Mouse (Mus musculus) lung, embryonic 15.5 days (tissue): ENCODE measurements at regions not wholly inside any gene's neighbourhood (a gene's known extent, or its start where the extent isn't known, plus 50 kb on each side); places are given as distances from the start of the nearest gene placed in this dataset.
A peak's percentile ranks its signal among the peaks of the same experiment; 100 is the strongest.

Source experiments
- ATAC-seq: fragments of 200-750 bp; cut with Nextera tagmentation; 2 replicates; pipeline ENCODE4 v1.8.0; 2017; ENCODE audit warnings: moderate number of reproducible peaks, borderline replicate concordance; ENCODE audit not compliant: low FRiP score, low TSS enrichment; ENCODE audit errors: extremely low read depth
- H3K27ac ChIP-seq: fragments of 300-500 bp; sonication (generic); 2 replicates; pipeline ENCODE4 v1.5.1; 2015; ENCODE audit warnings: moderate library complexity, mild to moderate bottlenecking, inconsistent platforms
- H3K27me3 ChIP-seq: fragments of 300-500 bp; sonication (generic); 2 replicates; pipeline ENCODE4 v1.6.1; 2015; ENCODE audit warnings: inconsistent platforms
- H3K36me3 ChIP-seq: fragments of 300-500 bp; sonication (generic); 2 replicates; pipeline ENCODE4 v1.6.1; 2015; ENCODE audit warnings: inconsistent platforms
- H3K4me1 ChIP-seq: fragments of 300-500 bp; sonication (generic); 2 replicates; pipeline ENCODE4 v1.6.1; 2015; ENCODE audit warnings: inconsistent platforms
- H3K4me2 ChIP-seq: fragments of 300-500 bp; sonication (generic); 2 replicates; pipeline ENCODE4 v1.6.1; 2015; ENCODE audit warnings: inconsistent platforms, mild to moderate bottlenecking, moderate library complexity
- H3K4me3 ChIP-seq: fragments of 300-500 bp; sonication (generic); 2 replicates; pipeline ENCODE4 v1.5.1; 2015; ENCODE audit warnings: mild to moderate bottlenecking, inconsistent platforms
- H3K9ac ChIP-seq: fragments of 300-500 bp; sonication (generic); 2 replicates; pipeline ENCODE4 v1.6.1; 2015; ENCODE audit warnings: inconsistent platforms
- H3K9me3 ChIP-seq: fragments of 300-500 bp; sonication (generic); 2 replicates; pipeline ENCODE4 v1.6.1; 2016; ENCODE audit warnings: inconsistent platforms
- WGBS: fragments of 180-500 bp; shearing (Covaris S2); methylation state at CpG from one replicate; pipeline ENCODE4 v1.1.7; 2015; 5-methylcytosine and 5-hydroxymethylcytosine counted together

DNA sequence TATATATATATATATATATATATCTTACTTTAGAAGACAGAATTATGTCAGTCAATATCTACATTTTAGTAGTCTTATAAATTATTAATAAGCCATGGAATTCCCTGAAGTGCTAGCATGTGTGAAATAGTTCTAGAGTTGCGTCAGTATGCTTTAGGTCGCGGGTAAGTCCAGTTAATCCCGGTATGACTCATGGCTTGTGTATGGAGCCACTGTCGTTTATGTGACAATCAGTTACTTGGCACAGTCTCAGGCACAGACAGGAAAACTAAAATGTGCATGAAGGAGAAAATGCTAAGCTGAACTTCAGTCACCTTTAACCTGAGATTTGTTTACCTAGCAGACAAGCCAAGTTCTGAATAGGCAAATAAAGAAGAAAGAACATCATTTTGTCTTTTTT lies 206.5 kb downstream of the Plk2 start:
- no peak overlapping the region for H3K4me3 ChIP-seq
- H3K27ac ChIP-seq: no peak overlapping the region
- H3K4me1 ChIP-seq: peaks cover 4% of the 10 kb centered on the region
- no peak for ATAC-seq
- no peaks in the 10 kb centered on the region for H3K27me3 ChIP-seq
- 41% methylated on average over 5 of the region's 5 CpGs for WGBS
- H3K4me2 ChIP-seq: no peak overlapping the region
- no peaks in the 10 kb centered on the region for H3K9me3 ChIP-seq
- no peak overlapping the region for H3K9ac ChIP-seq
- no peaks in the 10 kb centered on the region for H3K36me3 ChIP-seq

DNA sequence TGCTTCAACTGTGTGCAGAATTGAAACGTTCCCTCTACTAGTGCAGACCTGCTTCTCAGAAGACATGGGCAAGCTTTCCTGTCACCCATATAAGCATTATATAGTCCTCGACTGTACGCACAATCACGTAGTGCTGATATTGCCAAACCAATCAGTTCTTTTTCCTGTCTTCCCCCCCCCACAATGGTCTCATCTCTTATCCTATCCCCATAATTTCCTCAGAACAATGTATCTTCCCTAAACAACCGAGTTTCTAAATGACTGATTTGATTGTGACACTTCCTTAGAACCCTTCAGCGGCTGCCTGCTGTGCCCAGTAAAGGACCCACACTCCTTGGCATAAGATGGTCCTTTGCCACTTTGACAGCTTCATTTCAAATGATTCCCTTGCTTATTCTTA lies 207.0 kb downstream of the Plk2 start:
- Histone ChIP-seq H3K4me2 (no peak overlapping the region), H3K27ac (no peak overlapping the region)
- no peak for ATAC-seq

DNA sequence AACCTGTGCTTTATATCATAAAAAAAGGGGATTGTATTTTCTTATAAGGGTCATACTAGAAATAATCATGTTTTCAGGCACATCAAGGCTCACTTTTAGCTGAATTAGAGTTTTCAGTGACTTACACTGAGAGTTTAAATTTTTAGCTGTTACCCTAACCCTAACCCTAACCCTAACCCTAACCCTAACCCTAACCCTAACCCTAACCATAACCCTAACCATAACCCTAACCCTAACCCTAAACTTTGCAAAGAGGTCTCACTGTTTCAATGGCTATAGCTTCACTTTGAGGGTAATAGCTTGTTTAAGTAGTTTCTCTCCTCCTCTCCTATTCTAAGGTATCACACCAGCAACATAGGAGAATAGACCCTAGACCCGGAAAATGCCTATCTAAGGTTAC lies 208.0 kb downstream of the Plk2 start:
- Histone ChIP-seq H3K27ac (no peak overlapping the region), H3K36me3 (no peaks in the 10 kb centered on the region), H3K27me3 (no peaks in the 10 kb centered on the region), H3K9ac (no peak overlapping the region), H3K4me1 (peaks cover under 1% of the 10 kb centered on the region), H3K4me2 (no peak overlapping the region), H3K4me3 (no peak overlapping the region), H3K9me3 (no peaks in the 10 kb centered on the region)
- WGBS: 75% methylated on average over 1 of the region's 1 CpGs
- ATAC-seq: no peak

More for the DNA sequence above, 207.0 kb downstream of the Plk2 start:
- Histone ChIP-seq H3K4me3 (no peak overlapping the region), H3K36me3 (no peaks in the 10 kb centered on the region), H3K4me1 (peaks cover 4% of the 10 kb centered on the region), H3K9ac (no peak overlapping the region), H3K27me3 (no peaks in the 10 kb centered on the region), H3K9me3 (no peaks in the 10 kb centered on the region)
- 56% methylated on average over 6 of the region's 6 CpGs for WGBS

DNA sequence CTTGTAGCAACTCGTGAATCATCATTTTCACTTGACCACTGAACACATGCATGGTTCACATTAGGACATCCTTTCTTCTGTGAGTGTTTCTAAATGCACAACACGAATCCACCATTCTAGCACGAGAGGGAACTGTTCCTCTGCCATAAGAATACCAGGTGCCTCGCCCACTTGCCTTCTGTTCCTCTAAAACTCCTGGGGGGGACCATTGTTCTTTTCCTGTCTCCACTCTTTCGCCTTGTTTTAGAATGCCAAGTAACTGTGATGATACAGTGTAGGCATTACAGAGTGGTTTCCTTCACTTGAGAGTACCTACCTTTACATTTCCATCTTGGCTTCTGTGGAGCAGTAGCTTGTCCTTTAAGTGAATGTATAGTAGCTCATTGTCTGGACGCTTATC lies 224.2 kb downstream of the Plk2 start:
- WGBS: 81% methylated on average over 6 of the region's 6 CpGs

DNA sequence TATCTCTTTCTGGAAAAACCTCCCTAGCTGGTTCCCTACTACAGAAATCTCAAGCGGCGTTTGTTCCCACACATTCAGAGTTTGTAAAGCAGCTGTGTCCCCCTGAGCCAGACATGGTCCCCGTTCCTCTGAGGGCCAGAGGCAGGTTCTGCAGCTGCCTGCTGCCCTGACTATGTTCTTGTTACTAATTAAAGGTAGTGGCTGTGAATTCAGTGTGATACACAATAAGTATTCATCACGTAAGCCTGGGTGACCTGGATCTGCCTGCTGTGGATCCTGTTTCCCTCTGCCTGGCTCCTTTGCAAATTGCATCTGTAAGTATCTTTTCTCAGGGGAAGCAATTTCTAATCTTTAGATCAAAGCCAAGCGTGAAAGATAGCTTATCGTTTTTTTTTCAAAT lies 232.3 kb downstream of the Plk2 start:
- 65% methylated on average over 6 of the region's 6 CpGs for WGBS
- no peaks in the 10 kb centered on the region for H3K36me3 ChIP-seq
- H3K9me3 ChIP-seq: no peaks in the 10 kb centered on the region
- no peak overlapping the region for H3K9ac ChIP-seq
- H3K27me3 ChIP-seq: no peaks in the 10 kb centered on the region
- no peak overlapping the region for H3K4me2 ChIP-seq
- no peak for ATAC-seq
- H3K27ac ChIP-seq: no peak overlapping the region
- H3K4me1 ChIP-seq: peaks cover 3% of the 10 kb centered on the region; the same call in 1 of the 2 replicates
- H3K4me3 ChIP-seq: no peak overlapping the region

More for the DNA sequence above, 224.2 kb downstream of the Plk2 start:
- H3K9ac ChIP-seq: no peak overlapping the region
- H3K9me3 ChIP-seq: no peaks in the 10 kb centered on the region
- H3K27ac ChIP-seq: no peak overlapping the region
- no peaks in the 10 kb centered on the region for H3K4me1 ChIP-seq
- no peaks in the 10 kb centered on the region for H3K36me3 ChIP-seq
- H3K4me3 ChIP-seq: no peak overlapping the region
- H3K27me3 ChIP-seq: no peaks in the 10 kb centered on the region
- no peak for ATAC-seq
- no peak overlapping the region for H3K4me2 ChIP-seq

DNA sequence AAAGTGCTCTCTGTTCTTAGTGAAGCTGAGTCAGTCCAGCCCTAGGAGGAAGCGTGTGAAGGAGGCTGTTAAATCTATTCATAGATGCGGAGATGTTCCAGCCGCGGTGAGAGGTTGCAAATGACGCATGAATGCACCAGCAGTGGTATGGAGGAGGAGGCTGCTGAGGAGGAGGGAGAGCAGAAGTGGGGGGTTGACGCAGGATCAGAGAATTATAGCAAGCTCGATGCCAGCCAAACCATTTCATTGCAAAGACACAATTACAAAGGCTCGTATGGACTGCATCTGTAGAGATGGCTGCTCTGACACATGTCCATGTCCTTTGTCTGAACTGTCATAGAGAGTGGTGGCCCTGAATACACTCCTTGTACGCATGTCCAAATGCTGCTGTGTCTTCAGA lies 232.9 kb downstream of the Plk2 start:
- Histone ChIP-seq H3K27ac (no peak overlapping the region), H3K4me2 (no peak overlapping the region), H3K9ac (no peak overlapping the region), H3K4me3 (no peak overlapping the region), H3K36me3 (no peaks in the 10 kb centered on the region), H3K4me1 (peaks cover 3% of the 10 kb centered on the region; the same call in 1 of the 2 replicates), H3K27me3 (no peaks in the 10 kb centered on the region), H3K9me3 (no peaks in the 10 kb centered on the region)
- ATAC-seq: no peak
- WGBS: 87% methylated on average over 9 of the region's 9 CpGs

DNA sequence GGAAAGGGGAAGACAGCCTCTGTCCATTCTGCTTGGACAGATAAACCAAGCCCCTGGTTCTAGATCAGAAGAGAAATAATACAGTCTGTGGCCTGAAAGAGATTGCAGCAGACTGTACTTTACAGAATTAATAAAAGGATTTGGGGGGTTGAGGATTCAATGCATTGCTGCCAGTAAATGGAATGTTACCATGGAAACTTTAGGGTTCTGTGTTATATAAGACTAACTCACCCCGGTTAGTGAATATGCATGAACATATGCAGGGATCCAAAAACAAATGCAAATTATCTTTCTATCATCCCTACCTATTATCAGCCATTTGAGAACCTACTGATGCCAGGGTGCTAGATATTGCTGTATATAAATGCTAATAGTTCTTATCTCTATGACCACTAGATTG lies 233.4 kb downstream of the Plk2 start:
- Histone ChIP-seq H3K27ac (no peak overlapping the region), H3K4me1 (peaks cover 4% of the 10 kb centered on the region; the same call in 1 of the 2 replicates), H3K4me2 (no peak overlapping the region), H3K36me3 (no peaks in the 10 kb centered on the region), H3K27me3 (no peaks in the 10 kb centered on the region), H3K4me3 (no peak overlapping the region), H3K9me3 (no peaks in the 10 kb centered on the region), H3K9ac (no peak overlapping the region)
- WGBS: 97% methylated on average over 1 of the region's 1 CpGs
- ATAC-seq: no peak

DNA sequence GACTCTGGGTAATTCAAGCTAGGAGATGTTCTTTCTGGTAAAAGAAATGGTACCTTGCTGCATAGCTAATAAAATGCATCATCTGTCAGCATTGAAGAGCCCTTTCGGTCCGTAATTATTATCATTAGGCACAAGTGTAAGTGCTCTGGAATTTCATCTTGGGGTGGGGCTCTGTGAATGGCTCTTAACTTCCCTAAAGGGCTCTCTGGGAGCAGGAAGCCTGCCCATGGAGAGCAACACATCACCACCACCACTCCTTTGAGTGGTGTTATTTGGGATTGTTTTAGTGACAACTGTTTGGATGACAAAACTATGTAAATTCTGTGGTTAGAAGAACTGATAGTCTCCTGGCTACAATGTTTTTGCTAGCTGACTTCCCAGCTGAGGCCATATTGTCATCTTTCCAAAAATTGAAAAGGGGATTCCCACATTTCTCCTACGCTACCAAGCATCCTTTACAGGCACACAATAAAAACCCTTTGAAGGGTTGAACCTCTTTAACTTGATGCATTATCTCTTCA lies 238.5 kb downstream of the Plk2 start:
- Histone ChIP-seq H3K9me3 (no peaks in the 10 kb centered on the region), H3K4me1 (peaks cover 4% of the 10 kb centered on the region; the same call in 1 of the 2 replicates), H3K4me3 (no peak overlapping the region), H3K27ac (no peak overlapping the region), H3K27me3 (no peaks in the 10 kb centered on the region), H3K36me3 (no peaks in the 10 kb centered on the region), H3K9ac (no peak overlapping the region), H3K4me2 (no peak overlapping the region)
- WGBS: 61% methylated on average over 3 of the region's 3 CpGs
- ATAC-seq: no peak

DNA sequence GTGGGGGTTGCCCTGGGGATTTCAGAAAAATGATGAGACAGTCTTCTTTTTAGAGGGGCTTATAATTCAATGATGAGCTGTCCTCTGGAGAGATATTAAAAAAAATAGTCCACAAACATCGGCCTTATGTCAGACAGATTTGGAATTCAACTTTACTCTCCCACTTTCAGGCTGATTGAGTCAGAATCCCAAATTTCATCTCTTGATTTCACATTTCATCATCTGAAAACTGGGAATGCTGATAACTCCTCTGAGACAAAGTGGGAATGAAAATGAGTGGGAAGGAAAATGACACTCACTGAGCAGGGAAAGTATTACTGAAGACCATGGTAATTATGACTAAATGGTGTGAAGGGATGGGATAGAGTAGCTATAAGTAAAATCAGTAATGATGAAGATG lies 239.1 kb downstream of the Plk2 start:
- no peaks in the 10 kb centered on the region for H3K27me3 ChIP-seq
- no peaks in the 10 kb centered on the region for H3K9me3 ChIP-seq
- ATAC-seq: no peak
- H3K27ac ChIP-seq: no peak overlapping the region
- H3K9ac ChIP-seq: no peak overlapping the region
- no peaks in the 10 kb centered on the region for H3K36me3 ChIP-seq
- peaks cover 4% of the 10 kb centered on the region; the same call in 1 of the 2 replicates for H3K4me1 ChIP-seq
- H3K4me3 ChIP-seq: no peak overlapping the region
- no peak overlapping the region for H3K4me2 ChIP-seq
- WGBS: 69% methylated on average over 1 of the region's 1 CpGs

DNA sequence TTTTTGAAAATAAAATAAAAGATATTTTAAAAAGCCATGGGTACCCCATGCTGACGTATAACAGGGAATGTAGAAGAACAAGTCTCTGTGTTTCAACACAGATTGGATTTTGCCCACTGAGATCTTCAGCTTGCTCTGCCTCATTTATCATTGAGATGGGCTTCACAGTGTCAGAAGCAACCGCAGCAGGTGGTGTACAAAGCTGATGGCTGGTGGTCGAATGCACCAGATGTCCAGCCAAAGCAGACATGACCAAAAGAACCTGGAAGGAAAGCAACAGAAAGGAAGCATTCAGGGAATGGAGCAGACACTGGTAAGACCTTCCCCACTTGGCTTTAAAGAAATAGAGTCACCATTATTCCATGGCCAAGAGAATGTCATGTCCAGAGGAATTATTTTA lies 247.9 kb downstream of the Plk2 start:
- no peak overlapping the region for H3K4me2 ChIP-seq
- H3K27me3 ChIP-seq: no peaks in the 10 kb centered on the region
- peak overlapping the region; percentile 77 for H3K27ac ChIP-seq
- no peak overlapping the region for H3K9ac ChIP-seq
- no peak overlapping the region for H3K4me3 ChIP-seq
- H3K9me3 ChIP-seq: no peaks in the 10 kb centered on the region
- ATAC-seq: no peak
- H3K4me1 ChIP-seq: peaks cover 18% of the 10 kb centered on the region
- H3K36me3 ChIP-seq: no peaks in the 10 kb centered on the region
- WGBS: 48% methylated on average over 3 of the region's 3 CpGs

DNA sequence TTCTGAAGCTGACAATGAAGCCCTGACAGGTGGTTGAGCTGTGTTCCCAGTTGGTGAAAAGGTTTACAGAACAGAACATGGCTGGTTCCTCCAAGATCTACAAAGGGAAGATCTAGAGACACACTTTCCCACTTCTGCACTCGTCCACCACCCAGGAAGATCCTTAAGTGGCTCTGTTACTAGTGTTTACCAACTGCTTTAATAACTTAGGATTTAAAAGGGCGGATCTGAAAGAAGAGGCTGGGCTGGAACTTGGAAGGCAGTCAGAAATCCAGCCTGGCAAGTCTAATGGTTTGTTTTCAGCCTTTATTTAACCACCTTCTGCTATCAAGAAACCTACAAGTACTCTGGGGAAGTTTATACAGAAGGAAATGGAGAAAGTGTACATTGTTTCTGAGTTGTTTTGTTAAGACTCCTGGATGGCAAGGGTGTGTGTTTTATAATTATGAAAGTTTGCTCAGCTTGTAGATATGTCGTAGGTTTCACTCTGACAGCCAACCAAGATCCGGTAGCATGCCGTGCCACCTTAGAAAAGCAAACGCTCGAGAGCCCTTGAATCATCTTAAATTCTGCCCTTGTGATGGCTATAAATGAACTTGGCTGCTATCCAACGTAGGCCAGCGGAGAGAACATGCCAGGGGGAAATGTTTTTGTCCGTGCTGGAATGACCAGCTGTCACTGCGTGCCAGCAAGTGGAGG lies 248.5 kb downstream of the Plk2 start:
- H3K4me1 ChIP-seq: peaks cover 18% of the 10 kb centered on the region
- peak; percentile 82 for ATAC-seq
- H3K9ac ChIP-seq: no peak overlapping the region
- no peaks in the 10 kb centered on the region for H3K36me3 ChIP-seq
- H3K4me2 ChIP-seq: peak overlapping the region; percentile 39
- no peaks in the 10 kb centered on the region for H3K9me3 ChIP-seq
- no peaks in the 10 kb centered on the region for H3K27me3 ChIP-seq
- peak overlapping the region; percentile 77 for H3K27ac ChIP-seq
- H3K4me3 ChIP-seq: no peak overlapping the region
- 9% methylated on average over 11 of the region's 11 CpGs for WGBS

DNA sequence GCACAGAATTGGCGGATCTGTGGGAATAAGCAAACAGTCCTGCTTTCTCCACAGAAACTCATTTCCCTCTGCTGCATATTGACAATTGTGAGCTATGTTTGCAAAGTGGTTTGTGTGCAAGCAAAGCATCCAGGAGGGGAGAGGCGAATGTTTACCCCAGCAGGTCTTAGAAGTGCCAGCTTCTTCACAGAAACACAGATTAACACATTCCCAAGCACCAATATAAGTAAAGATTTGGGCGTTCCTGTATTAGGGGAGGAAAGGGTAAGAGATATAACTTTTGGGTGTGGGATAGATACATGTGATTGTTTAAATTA lies 249.0 kb downstream of the Plk2 start:
- H3K27me3 ChIP-seq: no peaks in the 10 kb centered on the region
- WGBS: 25% methylated on average over 3 of the region's 3 CpGs
- no peaks in the 10 kb centered on the region for H3K36me3 ChIP-seq
- H3K27ac ChIP-seq: peak overlapping the region; percentile 77
- H3K4me2 ChIP-seq: peak overlapping the region; percentile 39
- H3K4me1 ChIP-seq: peaks cover 18% of the 10 kb centered on the region
- H3K9me3 ChIP-seq: no peaks in the 10 kb centered on the region
- no peak overlapping the region for H3K9ac ChIP-seq
- no peak overlapping the region for H3K4me3 ChIP-seq
- peak; percentile 20; the same call in 1 of the 2 replicates for ATAC-seq

DNA sequence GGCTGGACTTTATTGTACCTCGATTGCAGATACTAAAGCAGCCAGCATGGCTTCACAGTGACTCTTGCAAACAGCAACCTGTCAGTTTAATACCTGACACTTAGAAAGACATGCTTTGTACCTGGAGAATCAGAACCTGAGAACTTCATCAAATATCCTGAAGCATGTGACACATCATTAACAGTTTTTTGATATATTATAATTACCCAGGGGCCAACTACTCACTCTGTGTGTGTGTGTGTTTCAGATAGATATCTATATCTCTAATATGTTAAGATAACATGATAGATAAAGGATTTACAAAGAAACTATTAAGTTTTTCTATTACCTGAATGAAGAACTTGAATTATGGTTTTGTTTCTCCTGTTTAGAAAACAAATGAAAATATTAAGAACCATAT lies 254.5 kb downstream of the Plk2 start:
- no peak overlapping the region for H3K9ac ChIP-seq
- no peak for ATAC-seq
- WGBS: 61% methylated on average over 1 of the region's 1 CpGs

More for the DNA sequence above, 254.5 kb downstream of the Plk2 start:
- Histone ChIP-seq H3K27ac (no peak overlapping the region), H3K4me3 (no peak overlapping the region), H3K9me3 (no peaks in the 10 kb centered on the region), H3K4me2 (no peak overlapping the region), H3K36me3 (no peaks in the 10 kb centered on the region), H3K4me1 (no peaks in the 10 kb centered on the region), H3K27me3 (no peaks in the 10 kb centered on the region)
